Mouse (Mus musculus): ENCODE measurements around the gene Ttc23l. TPM values are rescaled to one million over a fixed set of nuclear protein-coding genes. Genes with fewer than 3 reads are reported as not detected.

Gene Ttc23l
- polyA plus RNA-seq, 1 experiment from 2014 or later = not detected

GRCm38 (mm10) chr15:10464678-10465077 is 93.8 kb downstream of the Ttc23l start:
- Histone ChIP-seq H3K36me3 (replicated peaks) (peaks cover 29% of the 10 kb centered on the region), H3K9me3 (no peaks in the 10 kb centered on the region), H3K4me1 (peaks cover 16% of the 10 kb centered on the region), H3K27ac (replicated peaks) (no peak overlapping the region), H3K4me3 (no peak overlapping the region), H3K27me3 (replicated peaks; ENCODE audit: low read depth, poor library complexity, severe bottlenecking) (no peaks in the 10 kb centered on the region)
- 91% methylated on average over 3 of the region's 3 CpGs for WGBS
- no peak for DNase-seq (ENCODE audit: low spot score)

DNA sequence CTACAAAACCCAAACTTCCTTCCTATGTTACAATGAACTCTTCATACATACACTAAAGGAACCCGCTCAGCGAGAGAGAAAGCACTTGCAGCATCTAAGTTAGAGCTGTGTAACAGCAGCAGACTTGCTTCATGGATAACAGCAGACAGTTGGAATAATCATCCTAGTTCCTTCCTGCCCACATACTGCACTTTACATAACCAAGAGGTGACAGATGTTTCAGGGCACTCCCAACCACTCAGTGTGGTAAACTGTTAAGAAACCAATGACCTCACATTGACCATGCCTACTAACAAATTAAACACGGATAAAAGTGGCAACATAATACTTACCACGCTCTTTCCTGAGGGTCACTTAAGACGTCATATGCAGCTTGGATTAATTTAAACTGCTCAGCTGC is 94.9 kb downstream of the Ttc23l start:
- Histone ChIP-seq H3K27me3 (replicated peaks; ENCODE audit: low read depth, poor library complexity, severe bottlenecking) (no peaks in the 10 kb centered on the region), H3K9me3 (no peaks in the 10 kb centered on the region), H3K36me3 (replicated peaks) (peaks cover 38% of the 10 kb centered on the region), H3K4me1 (peaks cover 8% of the 10 kb centered on the region), H3K4me3 (no peak overlapping the region), H3K27ac (replicated peaks) (no peak overlapping the region)
- no peak for DNase-seq (ENCODE audit: low spot score)
- WGBS = 77% methylated on average over 5 of the region's 5 CpGs

DNA sequence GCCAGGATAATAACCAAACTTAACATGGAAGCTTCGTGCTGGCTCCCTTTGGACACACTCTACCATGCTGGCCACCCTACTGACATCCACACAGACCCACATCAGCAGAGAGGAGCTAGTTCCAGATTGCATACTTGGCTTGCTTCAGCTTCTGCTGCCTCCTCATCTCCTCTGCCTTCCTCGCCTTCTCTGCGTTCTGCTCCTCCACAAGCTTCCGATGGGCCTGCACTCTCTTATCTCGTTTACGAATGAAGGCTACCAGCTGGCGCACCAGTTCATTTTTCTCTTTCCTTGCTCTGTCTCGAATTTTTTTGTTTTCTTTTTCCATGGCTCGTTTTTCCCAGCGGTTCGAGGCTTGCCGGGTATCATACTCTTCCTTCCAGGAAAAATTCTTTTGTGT is 97.5 kb downstream of the Ttc23l start:
- no peaks in the 10 kb centered on the region for H3K4me1 ChIP-seq
- H3K4me3 ChIP-seq = no peak overlapping the region
- WGBS = 90% methylated on average over 12 of the region's 12 CpGs
- no peak overlapping the region for H3K27ac ChIP-seq (replicated peaks)
- no peak for DNase-seq (ENCODE audit: low spot score)
- no peaks in the 10 kb centered on the region for H3K9me3 ChIP-seq
- H3K27me3 ChIP-seq (replicated peaks; ENCODE audit: low read depth, poor library complexity, severe bottlenecking) = no peaks in the 10 kb centered on the region
- H3K36me3 ChIP-seq (replicated peaks) = peaks cover 60% of the 10 kb centered on the region

Other genes with a start within 250 kb of the Ttc23l start
- not detected in 2 replicates for gene Gm21973, start 233.3 kb downstream of the Ttc23l start, polyA plus RNA-seq (2016; fragmentation: Nextera tagmentation; extraction: Ambion mirVana)
- gene Agxt2, start 200.1 kb downstream of the Ttc23l start, polyA plus RNA-seq (2016; fragmentation: Nextera tagmentation; extraction: Ambion mirVana) = not detected in 2 replicates
- gene Dnajc21, start 88.2 kb downstream of the Ttc23l start, polyA plus RNA-seq (2016; fragmentation: Nextera tagmentation; extraction: Ambion mirVana) = 11.6 and 13.0 TPM in 2 replicates
- 134 and 138 TPM in 2 replicates for gene Brix1, start 72.7 kb downstream of the Ttc23l start, polyA plus RNA-seq (2016; fragmentation: Nextera tagmentation; extraction: Ambion mirVana)
- gene Rad1, start 72.7 kb downstream of the Ttc23l start, polyA plus RNA-seq (2016; fragmentation: Nextera tagmentation; extraction: Ambion mirVana) = 53.9 and 58.2 TPM in 2 replicates
- gene Rai14, start 156.0 kb upstream of the Ttc23l start, polyA plus RNA-seq (2016; fragmentation: Nextera tagmentation; extraction: Ambion mirVana) = 73.2 and 75.8 TPM in 2 replicates